In genomic region chr5:29901716-29902115, GRCm38 (mm10) we compare ENCODE assay signal across 24 mouse cellular contexts.
DNase-seq lines count a peak whose midpoint lies in the region; ATAC-seq and TF ChIP-seq lines count a peak whose summit lies in the region.
"Had no signal": no experiment of that assay in that cellular context is flagged by ENCODE, and none has a peak within 500 bp of the region (broad histone marks: within the 10 kb centered on the region; RNA-seq: fewer than 3 reads in every experiment).

No protein-coding gene starts in this region.

- peak; percentile 44 for DNase-seq in MEL (ENCODE audit: low read depth, low spot score)
- DNase-seq in thymus, postnatal 25 days: peak; percentile 29
- DNase-seq in gastrocnemius, postnatal 4 days (ENCODE audit: low spot score in 2 of 2): no peak
- DNase-seq in B cell, adult 2 months: no peak
- DNase-seq in cerebellum, postnatal 4 days (ENCODE audit: low spot score in 2 of 2): no peak
- DNase-seq: adrenal gland, postnatal 36 days; cerebellum, postnatal 10 days; gastrocnemius, adult 2 months; kidney, adult 18-20 months; retina, postnatal 1 day; right cerebral cortex, postnatal 25 days; spleen, adult 18-20 months had no signal

- peaks cover 0 to 14% of the 10 kb centered on the region in 2 experiments; a peak in 2 of 4 replicates for H3K36me3 ChIP-seq in MEL (ENCODE audit: control insufficient read depth in 1 of 2, insufficient read depth in 2 of 2, low read length in 2 of 2)
- H3K36me3 ChIP-seq: embryonic facial prominence, embryonic 12.5 days; G1E; hindbrain, embryonic 10.5 days; midbrain, embryonic 13.5 days; neural tube, embryonic 12.5 days had no signal

- peaks cover 7 to 10% of the 10 kb centered on the region in 2 experiments for H3K4me1 ChIP-seq in MEL (ENCODE audit: control insufficient read depth in 1 of 2, insufficient read depth in 2 of 2, low read length in 2 of 2)
- H3K4me1 ChIP-seq: embryonic facial prominence, embryonic 12.5 days; hindbrain, embryonic 10.5 days; midbrain, embryonic 13.5 days; neural tube, embryonic 12.5 days had no signal

- no peaks in the 10 kb centered on the region for H3K79me2 ChIP-seq in MEL (ENCODE audit: control insufficient read depth, insufficient read depth, low read length, poor library complexity)

- H3K9me3 ChIP-seq in MEL (replicated peaks; ENCODE audit: insufficient read depth, low read length): no peaks in the 10 kb centered on the region
- H3K9me3 ChIP-seq: embryonic facial prominence, embryonic 12.5 days; G1E; hindbrain, embryonic 10.5 days; midbrain, embryonic 13.5 days; neural tube, embryonic 12.5 days had no signal

- no peak for TF ChIP-seq RAD21 in MEL (IDR thresholded peaks at IDR 0.05; ENCODE audit: low read depth, low read length)

- H3K27ac ChIP-seq in MEL (ENCODE audit: control insufficient read depth, low read depth, low read length): peak overlapping the region; percentile 40; the same call in 1 of the 2 replicates
- H3K27ac ChIP-seq: embryonic facial prominence, embryonic 12.5 days; gastrocnemius, adult 2 months; hindbrain, embryonic 10.5 days; kidney, postnatal 0 days; macrophage; midbrain, embryonic 13.5 days; neural tube, embryonic 12.5 days had no signal

- peak; percentile 58 to 82 for TF ChIP-seq EP300 in MEL (IDR thresholded peaks at IDR 0.05; ENCODE audit: low read depth in 1 of 2, low read length in 2 of 2)

- H3K9ac ChIP-seq in MEL (ENCODE audit: control insufficient read depth, low read depth, low read length, poor library complexity, severe bottlenecking): no peak overlapping the region
- H3K9ac ChIP-seq: embryonic facial prominence, embryonic 12.5 days; midbrain, embryonic 13.5 days; neural tube, embryonic 12.5 days had no signal

- no peak overlapping the region for H3K4me3 ChIP-seq in MEL (ENCODE audit: control insufficient read depth in 1 of 2, insufficient read depth in 1 of 2, low read depth in 2 of 2, low read length in 2 of 2)
- H3K4me3 ChIP-seq: embryonic facial prominence, embryonic 12.5 days; gastrocnemius, adult 2 months; hindbrain, embryonic 10.5 days; midbrain, embryonic 13.5 days; neural tube, embryonic 12.5 days had no signal

- H3K27me3 ChIP-seq in MEL (ENCODE audit: control insufficient read depth in 1 of 2, insufficient read depth in 2 of 2, low read length in 2 of 2): no peaks in the 10 kb centered on the region; a peak in 1 of 4 replicates
- H3K27me3 ChIP-seq: CH12.LX; embryonic facial prominence, embryonic 12.5 days; midbrain, embryonic 13.5 days; neural tube, embryonic 12.5 days had no signal

- peak; percentile 88 for ATAC-seq in granulocyte monocyte progenitor cell, adult 5-6 weeks (replicated peaks; ENCODE audit: poor library complexity, severe bottlenecking)
- ATAC-seq in megakaryocyte progenitor cell, adult 5-6 weeks (replicated peaks; ENCODE audit: poor library complexity): peak; percentile 88
- ATAC-seq in frontal cortex, adult (ENCODE audit: low TSS enrichment): no peak
- ATAC-seq: lung, postnatal 0 days; midbrain, embryonic 13.5 days had no signal

- no peak for TF ChIP-seq POLR2A in MEL (IDR thresholded peaks at IDR 0.05; ENCODE audit: control insufficient read depth in 1 of 2, insufficient read depth in 1 of 2, low read depth in 1 of 2, low read length in 2 of 2, poor library complexity in 1 of 2)

- TF ChIP-seq CTCF in MEL (IDR thresholded peaks at IDR 0.05 in 2 of 3, conservative IDR thresholded peaks at IDR 0.05 in 1 of 3; ENCODE audit: control insufficient read depth in 1 of 3, insufficient read depth in 1 of 3, low read depth in 2 of 3, low read length in 3 of 3, poor library complexity in 1 of 3, severe bottlenecking in 1 of 3): no peak

TF ChIP-seq in MEL, 35 proteins besides CTCF, POLR2A, EP300 and RAD21:
- TF ChIP-seq USF1 (IDR thresholded peaks at IDR 0.05; ENCODE audit: low read depth, low read length): peak; percentile 74
- TF ChIP-seq RCOR1 (IDR thresholded peaks at IDR 0.05; ENCODE audit: low read depth, low read length): 0 out of 2 replicates have a peak, but pooled peaks have one; percentile 37
- no peak for TF ChIP-seq UBTF (IDR thresholded peaks at IDR 0.05; ENCODE audit: borderline replicate concordance, insufficient read depth, low read depth, low read length)
- no peak for TF ChIP-seq ZMIZ1 (IDR thresholded peaks at IDR 0.05; ENCODE audit: low read depth, low read length)
- TF ChIP-seq NRF1 (IDR thresholded peaks at IDR 0.05; ENCODE audit: insufficient read depth, low read depth, low read length, poor library complexity, severe bottlenecking): no peak
- TF ChIP-seq HCFC1 (IDR thresholded peaks at IDR 0.05; ENCODE audit: low read depth, low read length): no peak
- TF ChIP-seq E2F4 (IDR thresholded peaks at IDR 0.05; ENCODE audit: borderline replicate concordance, low read depth, low read length): 0 out of 2 replicates have a peak, but pooled peaks have one; percentile 33
- peak; percentile 85 for TF ChIP-seq MYB (IDR thresholded peaks at IDR 0.05; ENCODE audit: low read depth, low read length)
- TF ChIP-seq JUND (IDR thresholded peaks at IDR 0.05; ENCODE audit: low read depth, low read length): no peak
- peak; percentile 38; the same call in 1 of the 2 replicates for TF ChIP-seq MXI1 (IDR thresholded peaks at IDR 0.05; ENCODE audit: low read depth, low read length)
- no peak for TF ChIP-seq SMC3 (IDR thresholded peaks at IDR 0.05; ENCODE audit: low read depth, low read length)
- TF ChIP-seq TBP (IDR thresholded peaks at IDR 0.05; ENCODE audit: low read depth, low read length): no peak
- no peak for TF ChIP-seq ZC3H11A (IDR thresholded peaks at IDR 0.05; ENCODE audit: low read depth, low read length)
- TF ChIP-seq MYC (IDR thresholded peaks at IDR 0.05; ENCODE audit: low read depth, low read length): 0 out of 2 replicates have a peak, but pooled peaks have one; percentile 49
- TF ChIP-seq POLR2AphosphoS5 (IDR thresholded peaks at IDR 0.05; ENCODE audit: borderline replicate concordance, low read depth, low read length): no peak
- TF ChIP-seq TCF12 (IDR thresholded peaks at IDR 0.05; ENCODE audit: low read depth, low read length): peak; percentile 43
- no peak for TF ChIP-seq CHD2 (IDR thresholded peaks at IDR 0.05; ENCODE audit: low read length)
- no peak for TF ChIP-seq GATA1 (IDR thresholded peaks at IDR 0.05; ENCODE audit: low read depth, low read length)
- no peak for TF ChIP-seq MAFK (IDR thresholded peaks at IDR 0.05; ENCODE audit: borderline replicate concordance, low read depth, low read length)
- TF ChIP-seq ETS1 (IDR thresholded peaks at IDR 0.05; ENCODE audit: low read depth, low read length): 0 out of 2 replicates have a peak, but pooled peaks have one; percentile 31
- no peak for TF ChIP-seq GABPA (IDR thresholded peaks at IDR 0.05; ENCODE audit: low read depth, low read length)
- no peak for TF ChIP-seq MEF2A (IDR thresholded peaks at IDR 0.05; ENCODE audit: extremely low read depth, insufficient replicate concordance, low read depth, low read length, poor library complexity, severe bottlenecking)

Comparison
In these comparisons a context has a peak if more than half of its experiments do, and no peak if none do; other contexts are left out.
1. DNase-seq: peak in MEL (single experiment) and thymus, postnatal 25 days (single experiment); none in gastrocnemius, postnatal 4 days (0 of 2), B cell, adult 2 months (0 of 2) and cerebellum, postnatal 4 days (0 of 2).